Mouse (Mus musculus) MEL (cell line): ENCODE data around the gene Sox5. TPM values are rescaled to one million over a fixed set of nuclear protein-coding genes. Genes with fewer than 3 reads are reported as not detected.

ENCODE experiments used
- DNase-seq: peaks from one replicate; pipeline ENCODE4 v3.0.0; 2011; ENCODE audit warnings: low read depth, low spot score
- H3K27ac ChIP-seq: 2 replicates; pipeline ENCODE4 v1.5.1; 2012; ENCODE audit warnings: low read depth, mild to moderate bottlenecking, control low read depth, low read length, moderate library complexity; ENCODE audit not compliant: control insufficient read depth
- H3K27me3 ChIP-seq, 2 experiments: fragments of 150-350 bp in 1 of 2; sonication (generic) in 1 of 2; 2 replicates each; pipeline ENCODE4 v1.6.1; 2012; ENCODE audit warnings: low read length in 2 of 2, mild to moderate bottlenecking in 2 of 2, improper control_type of control experiment in 1 of 2, moderate library complexity in 1 of 2; ENCODE audit not compliant: insufficient read depth in 2 of 2, control insufficient read depth in 1 of 2
- H3K36me3 ChIP-seq, 2 experiments: 2 replicates each; pipeline ENCODE4 v1.6.1; 2012 to 2014; ENCODE audit warnings: low read length in 2 of 2, improper control_type of control experiment in 1 of 2, inconsistent platforms in 1 of 2, mild to moderate bottlenecking in 1 of 2; ENCODE audit not compliant: insufficient read depth in 2 of 2, control insufficient read depth in 1 of 2
- H3K4me1 ChIP-seq, 2 experiments: fragments of 150-350 bp in 1 of 2; sonication (generic) in 1 of 2; 2 replicates each; pipeline ENCODE4 v1.6.1; 2012; ENCODE audit warnings: low read length in 2 of 2, improper control_type of control experiment in 1 of 2, mild to moderate bottlenecking in 1 of 2; ENCODE audit not compliant: insufficient read depth in 2 of 2, control insufficient read depth in 1 of 2
- H3K4me3 ChIP-seq, 2 experiments: fragments of 150-350 bp in 1 of 2; sonication (generic) in 1 of 2; 2 replicates each; pipeline ENCODE4 v1.5.1; 2012; ENCODE audit warnings: low read depth in 2 of 2, low read length in 2 of 2, mild to moderate bottlenecking in 2 of 2, moderate library complexity in 2 of 2, control low read depth in 1 of 2, improper control_type of control experiment in 1 of 2; ENCODE audit not compliant: control insufficient read depth in 1 of 2, insufficient read depth in 1 of 2
- H3K79me2 ChIP-seq: 2 replicates; pipeline ENCODE4 v1.6.1; 2012; ENCODE audit warnings: mild to moderate bottlenecking, low read length, moderate library complexity; ENCODE audit not compliant: control insufficient read depth, poor library complexity, insufficient read depth
- H3K9ac ChIP-seq: 2 replicates; pipeline ENCODE4 v1.6.1; 2012; ENCODE audit warnings: low read depth, mild to moderate bottlenecking, control low read depth, low read length, moderate library complexity; ENCODE audit not compliant: control insufficient read depth, poor library complexity, severe bottlenecking
- H3K9me3 ChIP-seq: fragments of 150-350 bp; sonication (generic); replicated peaks from 2 replicates; pipeline ENCODE4 v1.6.1; 2012; ENCODE audit warnings: mild to moderate bottlenecking, low read length, improper control_type of control experiment, moderate library complexity; ENCODE audit not compliant: insufficient read depth
- BHLHE40 ChIP-seq: IDR thresholded peaks from 2 replicates; pipeline ENCODE4 v1.6.1; 2012; ENCODE audit warnings: low read depth, mild to moderate bottlenecking, inconsistent platforms, low read length, improper control_type of control experiment, borderline replicate concordance
- CHD1 ChIP-seq: IDR thresholded peaks from 2 replicates; pipeline ENCODE4 v1.6.1; 2012; ENCODE audit warnings: low read depth, mild to moderate bottlenecking, inconsistent platforms, low read length, improper control_type of control experiment
- CTCF ChIP-seq, 3 experiments: IDR thresholded peaks in 2 of 3; conservative IDR thresholded peaks in 1 of 3; 2 replicates each; pipeline ENCODE4 v1.5.1; 2011 to 2012; ENCODE audit warnings: low read length in 3 of 3, low read depth in 2 of 3, mild to moderate bottlenecking in 2 of 3, improper control_type of control experiment in 1 of 3, inconsistent platforms in 1 of 3, mixed read lengths in 1 of 3, moderate library complexity in 1 of 3; ENCODE audit not compliant: control insufficient read depth in 1 of 3, insufficient read depth in 1 of 3, poor library complexity in 1 of 3, severe bottlenecking in 1 of 3
- E2F4 ChIP-seq: IDR thresholded peaks from 2 replicates; pipeline ENCODE4 v1.6.1; 2011; ENCODE audit warnings: low read depth, low read length, improper control_type of control experiment, borderline replicate concordance
- ELF1 ChIP-seq: IDR thresholded peaks from 2 replicates; pipeline ENCODE4 v1.6.1; 2014; ENCODE audit warnings: low read depth, mild to moderate bottlenecking, inconsistent platforms, low read length, improper control_type of control experiment, moderate library complexity
- EP300 ChIP-seq, 2 experiments: IDR thresholded peaks; 2 replicates each; pipeline ENCODE4 v1.6.1; 2011; ENCODE audit warnings: improper control_type of control experiment in 2 of 2, low read length in 2 of 2, low read depth in 1 of 2, mild to moderate bottlenecking in 1 of 2
- ETS1 ChIP-seq: IDR thresholded peaks from 2 replicates; pipeline ENCODE4 v1.6.1; 2012; ENCODE audit warnings: low read depth, mild to moderate bottlenecking, inconsistent platforms, low read length, improper control_type of control experiment, moderate library complexity
- HCFC1 ChIP-seq: IDR thresholded peaks from 2 replicates; pipeline ENCODE4 v1.6.1; 2012; ENCODE audit warnings: low read depth, mild to moderate bottlenecking, inconsistent platforms, low read length, improper control_type of control experiment, moderate library complexity
- MAX ChIP-seq: IDR thresholded peaks from 2 replicates; pipeline ENCODE4 v1.6.1; 2011; ENCODE audit warnings: low read length, improper control_type of control experiment
- MAZ ChIP-seq: IDR thresholded peaks from 2 replicates; pipeline ENCODE4 v1.6.1; 2012; ENCODE audit warnings: low read depth, mild to moderate bottlenecking, inconsistent platforms, low read length, improper control_type of control experiment
- MEF2A ChIP-seq: IDR thresholded peaks from 2 replicates; pipeline ENCODE4 v1.6.1; 2014; ENCODE audit warnings: low read depth, mild to moderate bottlenecking, inconsistent platforms, low read length, improper control_type of control experiment; ENCODE audit not compliant: poor library complexity, insufficient replicate concordance, severe bottlenecking; ENCODE audit errors: extremely low read depth
- MXI1 ChIP-seq: IDR thresholded peaks from 2 replicates; pipeline ENCODE4 v1.6.1; 2011; ENCODE audit warnings: mild to moderate bottlenecking, low read depth, low read length, improper control_type of control experiment
- NRF1 ChIP-seq: IDR thresholded peaks from 2 replicates; pipeline ENCODE4 v1.6.1; 2014; ENCODE audit warnings: low read depth, mild to moderate bottlenecking, inconsistent platforms, low read length, improper control_type of control experiment, moderate library complexity; ENCODE audit not compliant: poor library complexity, insufficient read depth, severe bottlenecking
- POLR2A ChIP-seq, 2 experiments: IDR thresholded peaks; 2 replicates each; pipeline ENCODE4 v1.6.1; 2011 to 2012; ENCODE audit warnings: low read length in 2 of 2, mild to moderate bottlenecking in 2 of 2, control low read depth in 1 of 2, improper control_type of control experiment in 1 of 2, low read depth in 1 of 2, moderate library complexity in 1 of 2; ENCODE audit not compliant: control insufficient read depth in 1 of 2, insufficient read depth in 1 of 2, poor library complexity in 1 of 2
- POLR2AphosphoS2 ChIP-seq: IDR thresholded peaks from 2 replicates; pipeline ENCODE4 v1.6.1; 2011; ENCODE audit warnings: low read length, improper control_type of control experiment
- POLR2AphosphoS5 ChIP-seq: IDR thresholded peaks from 2 replicates; pipeline ENCODE4 v1.6.1; 2012; ENCODE audit warnings: low read depth, borderline replicate concordance, mild to moderate bottlenecking, inconsistent platforms, low read length, moderate library complexity, mixed read lengths
- RAD21 ChIP-seq: IDR thresholded peaks from 2 replicates; pipeline ENCODE4 v1.6.1; 2011; ENCODE audit warnings: mild to moderate bottlenecking, low read depth, low read length, improper control_type of control experiment
- RCOR1 ChIP-seq: IDR thresholded peaks from 2 replicates; pipeline ENCODE4 v1.6.1; 2012; ENCODE audit warnings: low read depth, mild to moderate bottlenecking, inconsistent platforms, low read length, improper control_type of control experiment
- SMC3 ChIP-seq: IDR thresholded peaks from 2 replicates; pipeline ENCODE4 v1.6.1; 2011; ENCODE audit warnings: low read depth, low read length, improper control_type of control experiment
- TAL1 ChIP-seq: IDR thresholded peaks from 2 replicates; pipeline ENCODE4 v1.6.1; 2012; ENCODE audit warnings: mild to moderate bottlenecking, inconsistent platforms, low read length, moderate library complexity, mixed read lengths
- TCF12 ChIP-seq: IDR thresholded peaks from 2 replicates; pipeline ENCODE4 v1.6.1; 2014; ENCODE audit warnings: low read depth, mild to moderate bottlenecking, inconsistent platforms, low read length, improper control_type of control experiment, moderate library complexity
- ZC3H11A ChIP-seq: IDR thresholded peaks from 2 replicates; pipeline ENCODE4 v1.6.1; 2012; ENCODE audit warnings: low read depth, mild to moderate bottlenecking, inconsistent platforms, low read length, improper control_type of control experiment
- ZMIZ1 ChIP-seq: IDR thresholded peaks from 2 replicates; pipeline ENCODE4 v1.6.1; 2012; ENCODE audit warnings: low read depth, mild to moderate bottlenecking, inconsistent platforms, low read length, improper control_type of control experiment, moderate library complexity
- ZNF384 ChIP-seq: IDR thresholded peaks from 2 replicates; pipeline ENCODE4 v1.6.1; 2012; ENCODE audit warnings: low read depth, mild to moderate bottlenecking, inconsistent platforms, low read length, improper control_type of control experiment
- polyA plus RNA-seq, 2 experiments: library from polyadenylated mRNA; stranded (reverse) in 1 of 2; unstranded in 1 of 2; fragments of >175 nt in 1 of 2; fragments of >200 nt in 1 of 2; gene quantifications; 2 replicates each; pipeline versions ENCODE4 v1.2.1 to v1.2.4; 2012; ENCODE audit warnings: low replicate concordance in 2 of 2, low read depth in 1 of 2; ENCODE audit not compliant: insufficient read length in 2 of 2, insufficient read depth in 1 of 2, missing spikeins in 1 of 2
- total RNA-seq: library from RNA; depleted of rRNA; stranded (reverse); fragments of 300-350 nt; gene quantifications from 2 replicates; pipeline ENCODE4 v1.2.3, GENCODE M21; 2012

The Sox5 gene
- total and polyA plus RNA-seq, 3 experiments, result 0.19 to 3.0 TPM; not detected in 1

- Histone ChIP-seq H3K27me3 (no peaks in the 10 kb centered on the region), H3K9me3 (no peaks in the 10 kb centered on the region)
- DNase-seq, result no peak
These were observed 263.0 kb downstream of the Sox5 start for GRCm38 (mm10) chr6:144518811-144519210.

GRCm38 (mm10) chr6:144515905-144516304, 265.9 kb downstream of the Sox5 start:
- no peak for TF ChIP-seq EP300 (IDR thresholded peaks at IDR 0.05; ENCODE audit: low read depth in 1 of 2, low read length in 2 of 2)
- no peak for TF ChIP-seq NRF1
- TF ChIP-seq HCFC1, result no peak
- TF ChIP-seq MAZ, result no peak
- no peak for TF ChIP-seq CHD1
- no peak for TF ChIP-seq SMC3
- TF ChIP-seq ELF1, result no peak
- TF ChIP-seq TCF12, result no peak
- TF ChIP-seq POLR2A (IDR thresholded peaks at IDR 0.05; ENCODE audit: control insufficient read depth in 1 of 2, insufficient read depth in 1 of 2, low read depth in 1 of 2, low read length in 2 of 2, poor library complexity in 1 of 2), result no peak
- TF ChIP-seq ZMIZ1, result no peak
- no peak for TF ChIP-seq POLR2AphosphoS2
- no peak for TF ChIP-seq MXI1
- no peak for TF ChIP-seq CTCF (IDR thresholded peaks at IDR 0.05 in 2 of 3, conservative IDR thresholded peaks at IDR 0.05 in 1 of 3; ENCODE audit: control insufficient read depth in 1 of 3, insufficient read depth in 1 of 3, low read depth in 2 of 3, low read length in 3 of 3, poor library complexity in 1 of 3, severe bottlenecking in 1 of 3)
- no peak for TF ChIP-seq MEF2A
- no peak for TF ChIP-seq E2F4
- TF ChIP-seq ETS1, result no peak
- no peak for TF ChIP-seq ZNF384
- TF ChIP-seq BHLHE40, result no peak
- Histone ChIP-seq H3K9me3 (no peaks in the 10 kb centered on the region), H3K27ac (no peak overlapping the region)

More at GRCm38 (mm10) chr6:144518811-144519210, 263.0 kb downstream of the Sox5 start:
- TF ChIP-seq TAL1 (no peak), TCF12 (no peak), MEF2A (no peak), POLR2AphosphoS5 (no peak), ZMIZ1 (no peak), MXI1 (no peak), POLR2AphosphoS2 (no peak), EP300 (IDR thresholded peaks at IDR 0.05; ENCODE audit: low read depth in 1 of 2, low read length in 2 of 2) (no peak), ETS1 (no peak), RCOR1 (no peak), POLR2A (IDR thresholded peaks at IDR 0.05; ENCODE audit: control insufficient read depth in 1 of 2, insufficient read depth in 1 of 2, low read depth in 1 of 2, low read length in 2 of 2, poor library complexity in 1 of 2) (no peak), ZC3H11A (no peak), MAX (no peak), RAD21 (no peak), SMC3 (no peak)
- H3K36me3 ChIP-seq, result no peaks in the 10 kb centered on the region
- H3K4me1 ChIP-seq, result no peaks in the 10 kb centered on the region
- no peak overlapping the region for H3K27ac ChIP-seq
- no peak overlapping the region for H3K9ac ChIP-seq
- H3K79me2 ChIP-seq, result no peaks in the 10 kb centered on the region
- no peak overlapping the region for H3K4me3 ChIP-seq

More at GRCm38 (mm10) chr6:144515905-144516304, 265.9 kb downstream of the Sox5 start:
- no peaks in the 10 kb centered on the region for H3K79me2 ChIP-seq
- H3K27me3 ChIP-seq, result no peaks in the 10 kb centered on the region
- H3K4me3 ChIP-seq, result no peak overlapping the region
- H3K4me1 ChIP-seq, result no peaks in the 10 kb centered on the region
- H3K36me3 ChIP-seq, result no peaks in the 10 kb centered on the region
- DNase-seq, result no peak
- H3K9ac ChIP-seq, result no peak overlapping the region
